Comparison of ENCODE assay signal across 9 mouse cellular contexts in genomic region chr4:91374571-91375371, GRCm38 (mm10). TPM values are rescaled to one million over a fixed set of nuclear protein-coding genes. Genes with fewer than 3 reads are reported as not detected.
DNase-seq lines count a peak whose midpoint lies in the region; ATAC-seq and TF ChIP-seq lines count a peak whose summit lies in the region.
"Had no signal": no experiment of that assay in that cellular context is flagged by ENCODE, and none has a peak within 500 bp of the region (broad histone marks: within the 10 kb centered on the region; RNA-seq: fewer than 3 reads in every experiment).

No protein-coding gene starts in this region.

- WGBS in kidney, embryonic 16.5 days: under 1% methylated on average over 46 of the region's 46 CpGs
- WGBS in embryonic facial prominence, embryonic 15.5 days: under 1% methylated on average over 46 of the region's 46 CpGs
- under 1% methylated on average over 46 of the region's 46 CpGs for WGBS in hindbrain, postnatal 0 days
- 1% methylated on average over 44 of the region's 46 CpGs for WGBS in stomach, embryonic 16.5 days

- peak; percentile 53; the same call in 1 of the 2 replicates for ATAC-seq in kidney, embryonic 16.5 days (ENCODE audit: low FRiP score, low TSS enrichment)
- ATAC-seq in embryonic facial prominence, embryonic 15.5 days (ENCODE audit: insufficient number of reproducible peaks, low FRiP score, low TSS enrichment, low read depth): no peak
- ATAC-seq in hindbrain, postnatal 0 days: 0 out of 2 replicates have a peak, but pooled peaks have one; percentile 22
- no peak for ATAC-seq in stomach, embryonic 16.5 days (ENCODE audit: insufficient read depth, low FRiP score)
- ATAC-seq: Patski had no signal

- no peak for TF ChIP-seq CTCF in hindbrain, postnatal 0 days (IDR thresholded peaks at IDR 0.05; ENCODE audit: low read depth)

- no peak overlapping the region for H3K9ac ChIP-seq in kidney, embryonic 16.5 days (replicated peaks; ENCODE audit: low read length)
- H3K9ac ChIP-seq in embryonic facial prominence, embryonic 15.5 days: 0 out of 2 replicates have a peak overlapping the region, but pooled peaks have one; percentile 1
- peak overlapping the region; percentile 77 for H3K9ac ChIP-seq in hindbrain, postnatal 0 days (replicated peaks; ENCODE audit: low read length)
- H3K9ac ChIP-seq in stomach, embryonic 16.5 days (ENCODE audit: low read length): peak overlapping the region; percentile 1; the same call in 1 of the 2 replicates

- no peaks in the 10 kb centered on the region for H3K9me3 ChIP-seq in kidney, embryonic 16.5 days (ENCODE audit: low read length)
- H3K9me3 ChIP-seq in embryonic facial prominence, embryonic 15.5 days (replicated peaks): no peaks in the 10 kb centered on the region
- no peaks in the 10 kb centered on the region for H3K9me3 ChIP-seq in hindbrain, postnatal 0 days (ENCODE audit: low read length)
- no peaks in the 10 kb centered on the region for H3K9me3 ChIP-seq in stomach, embryonic 16.5 days (replicated peaks; ENCODE audit: control insufficient read depth, low read length)

- no peak for DNase-seq in kidney, postnatal 14 days
- DNase-seq in adrenal gland, postnatal 25 days: peak; percentile 59
- peak; percentile 74 for DNase-seq in hindbrain, postnatal 0 days (ENCODE audit: low spot score)
- DNase-seq in lung, postnatal 4 days: peak; percentile 34 to 44
- no peak for DNase-seq in frontal cortex, postnatal 14 days (ENCODE audit: low spot score in 2 of 2)

- peaks cover 27% of the 10 kb centered on the region for H3K4me1 ChIP-seq in kidney, embryonic 16.5 days (ENCODE audit: insufficient read depth, low read length)
- peaks cover 32% of the 10 kb centered on the region for H3K4me1 ChIP-seq in embryonic facial prominence, embryonic 15.5 days
- H3K4me1 ChIP-seq in hindbrain, postnatal 0 days (ENCODE audit: insufficient read depth, low read length): no peaks in the 10 kb centered on the region
- H3K4me1 ChIP-seq in stomach, embryonic 16.5 days (ENCODE audit: control insufficient read depth, insufficient read depth, low read length): peaks cover 12% of the 10 kb centered on the region

- no peaks in the 10 kb centered on the region for H3K36me3 ChIP-seq in kidney, embryonic 16.5 days (ENCODE audit: insufficient read depth, low read length)
- no peaks in the 10 kb centered on the region for H3K36me3 ChIP-seq in embryonic facial prominence, embryonic 15.5 days
- no peaks in the 10 kb centered on the region for H3K36me3 ChIP-seq in hindbrain, postnatal 0 days (ENCODE audit: insufficient read depth, low read length)
- H3K36me3 ChIP-seq in stomach, embryonic 16.5 days (ENCODE audit: control insufficient read depth, insufficient read depth, low read length): no peaks in the 10 kb centered on the region

- H3K27ac ChIP-seq in kidney, embryonic 16.5 days (ENCODE audit: low read length): no peak overlapping the region
- no peak overlapping the region for H3K27ac ChIP-seq in embryonic facial prominence, embryonic 15.5 days (replicated peaks)
- H3K27ac ChIP-seq in hindbrain, postnatal 0 days: peak overlapping the region; percentile 89
- H3K27ac ChIP-seq in stomach, embryonic 16.5 days (ENCODE audit: low read length): no peak overlapping the region

- H3K4me3 ChIP-seq in kidney, embryonic 16.5 days (ENCODE audit: low read length): peak overlapping the region; percentile 59
- H3K4me3 ChIP-seq in embryonic facial prominence, embryonic 15.5 days (replicated peaks): peak overlapping the region; percentile 53
- H3K4me3 ChIP-seq in hindbrain, postnatal 0 days (ENCODE audit: low read length): peak overlapping the region; percentile 84
- H3K4me3 ChIP-seq in stomach, embryonic 16.5 days (replicated peaks; ENCODE audit: low read length): peak overlapping the region; percentile 53

- H3K4me2 ChIP-seq in kidney, embryonic 16.5 days (replicated peaks; ENCODE audit: low read depth, low read length): peak overlapping the region; percentile 68
- peak overlapping the region; percentile 63 for H3K4me2 ChIP-seq in embryonic facial prominence, embryonic 15.5 days (replicated peaks)
- peak overlapping the region; percentile 85 for H3K4me2 ChIP-seq in hindbrain, postnatal 0 days (ENCODE audit: low read depth, low read length)
- H3K4me2 ChIP-seq in stomach, embryonic 16.5 days (ENCODE audit: low read depth, low read length): peak overlapping the region; percentile 64

- peaks cover 57% of the 10 kb centered on the region for H3K27me3 ChIP-seq in kidney, embryonic 16.5 days (ENCODE audit: insufficient read depth, low read length)
- H3K27me3 ChIP-seq in embryonic facial prominence, embryonic 15.5 days: peaks cover 56% of the 10 kb centered on the region
- H3K27me3 ChIP-seq in hindbrain, postnatal 0 days (ENCODE audit: insufficient read depth, low read length): no peaks in the 10 kb centered on the region
- peaks cover 49% of the 10 kb centered on the region for H3K27me3 ChIP-seq in stomach, embryonic 16.5 days (ENCODE audit: control insufficient read depth, insufficient read depth, low read length)

RNA-seq across cellular contexts. Expression of gene Elavl2, which starts 25.8 kb away (rescaled TPM):
- polyA plus RNA-seq in kidney, embryonic 16.5 days (2015; fragmentation: Nextera tagmentation; extraction: Ambion mirVana): 2.2 and 3.3 TPM in 2 replicates
- total RNA-seq in adrenal gland, postnatal 25 days (2021): 1.2 and 2.9 TPM in 2 replicates
- 3.6 and 4.4 TPM in 2 replicates for polyA plus RNA-seq in embryonic facial prominence, embryonic 15.5 days (2015; fragmentation: Nextera tagmentation; extraction: Ambion mirVana)
- total RNA-seq in hindbrain, postnatal 0 days (2014; rRNA removed): 72.0 and 93.5 TPM in 2 replicates
- polyA plus RNA-seq in hindbrain, postnatal 0 days (2015; fragmentation: Nextera tagmentation; extraction: Ambion mirVana): 97.0 and 100 TPM in 2 replicates
- 5.2 and 5.5 TPM in 2 replicates for polyA plus RNA-seq in stomach, embryonic 16.5 days (2015; fragmentation: Nextera tagmentation; extraction: Ambion mirVana)
- polyA plus RNA-seq: Patski had no signal

Comparison
In these comparisons a context has a peak if more than half of its experiments do, and no peak if none do; other contexts are left out.
1. ATAC-seq: peak in kidney, embryonic 16.5 days (single experiment) and hindbrain, postnatal 0 days (single experiment); none in embryonic facial prominence, embryonic 15.5 days (single experiment) and stomach, embryonic 16.5 days (single experiment).
2. DNase-seq: peak in adrenal gland, postnatal 25 days (single experiment), hindbrain, postnatal 0 days (single experiment) and lung, postnatal 4 days (2 of 2); none in kidney, postnatal 14 days (single experiment) and frontal cortex, postnatal 14 days (0 of 2).
3. RNA of gene Elavl2, which starts 25.8 kb away (polyA plus RNA-seq): 97.0 to 100 TPM in hindbrain, postnatal 0 days; 5.2 to 5.5 TPM in stomach, embryonic 16.5 days, 3.6 to 4.4 TPM in embryonic facial prominence, embryonic 15.5 days and 2.2 to 3.3 TPM in kidney, embryonic 16.5 days; every median in the first group is over 10 times any median in the second.
4. Peak in every context shown above with its lines, with median percentiles within 50 percentile points of each other: H3K4me2 ChIP-seq and H3K4me3 ChIP-seq.